Mouse (Mus musculus) ES-Bruce4 (cell line): ENCODE measurements around the gene Gm10073. TPM values are rescaled to one million over a fixed set of nuclear protein-coding genes. Genes with fewer than 3 reads are reported as not detected.

Source experiments
- H3K27ac ChIP-seq: 2 replicates; pipeline ENCODE4 v1.5.1; 2012; ENCODE audit warnings: low read length, inconsistent platforms; ENCODE audit not compliant: insufficient read depth
- H3K27me3 ChIP-seq: 2 replicates; pipeline ENCODE4 v1.6.1; 2012; ENCODE audit warnings: mild to moderate bottlenecking, low read length, inconsistent platforms; ENCODE audit not compliant: control insufficient read depth, poor library complexity, insufficient read depth, severe bottlenecking
- H3K36me3 ChIP-seq: 2 replicates; pipeline ENCODE4 v1.6.1; 2012; ENCODE audit warnings: inconsistent platforms, mild to moderate bottlenecking, low read length, moderate library complexity; ENCODE audit not compliant: control insufficient read depth, poor library complexity, insufficient read depth, severe bottlenecking
- H3K4me1 ChIP-seq: one replicate; pipeline ENCODE4 v1.8.1; 2011; ENCODE audit warnings: low read length; ENCODE audit not compliant: control insufficient read depth, insufficient read depth
- H3K4me3 ChIP-seq: 2 replicates; pipeline ENCODE4 v1.5.1; 2011; ENCODE audit warnings: low read depth, mild to moderate bottlenecking, low read length
- H3K9ac ChIP-seq: 2 replicates; pipeline ENCODE4 v1.6.1; 2012; ENCODE audit warnings: low read depth, mild to moderate bottlenecking, inconsistent platforms; ENCODE audit not compliant: poor library complexity, severe bottlenecking
- H3K9me3 ChIP-seq: replicated peaks from 2 replicates; pipeline ENCODE4 v1.6.1; 2012; ENCODE audit warnings: mild to moderate bottlenecking, low read length, inconsistent platforms; ENCODE audit not compliant: control insufficient read depth, poor library complexity, insufficient read depth, severe bottlenecking
- CTCF ChIP-seq: IDR thresholded peaks from one replicate; pipeline ENCODE4 v1.8.1; 2011; ENCODE audit warnings: low read depth, low read length
- EP300 ChIP-seq: IDR thresholded peaks from 2 replicates; pipeline ENCODE4 v1.6.1; 2011; ENCODE audit warnings: low read depth, low read length; ENCODE audit not compliant: insufficient read depth
- POLR2A ChIP-seq: IDR thresholded peaks from one replicate; pipeline ENCODE4 v1.8.1; 2011; ENCODE audit warnings: low read length; ENCODE audit not compliant: insufficient read depth
- polyA plus RNA-seq: library from polyadenylated mRNA; stranded (reverse); fragments of >200 nt; gene quantifications from 2 replicates; pipeline ENCODE4 v1.2.4, GENCODE M21; 2011; ENCODE audit warnings: low read depth; ENCODE audit not compliant: missing spikeins, insufficient read depth, insufficient read length

The Gm10073 gene
- polyA plus RNA-seq, 1 experiment = 498 TPM

GRCm38 (mm10) chr8:106528596-106529249, 44.5 kb downstream of the Gm10073 start:
- Histone ChIP-seq H3K36me3 (peaks cover 2% of the 10 kb centered on the region), H3K4me1 (peaks cover 6% of the 10 kb centered on the region), H3K27me3 (no peaks in the 10 kb centered on the region), H3K4me3 (no peak overlapping the region), H3K27ac (peak overlapping the region; percentile 34; the same call in 1 of the 2 replicates), H3K9me3 (0 out of 2 replicates have a peak, but pooled peaks cover 4% of the 10 kb centered on the region), H3K9ac (0 out of 2 replicates have a peak overlapping the region, but pooled peaks have one; percentile 6)
- TF ChIP-seq CTCF = no peak
- TF ChIP-seq EP300 = 0 out of 2 replicates have a peak, but pooled peaks have one; percentile 13
- no peak for TF ChIP-seq POLR2A

GRCm38 (mm10) chr8:106527241-106528036, 45.8 kb downstream of the Gm10073 start:
- Histone ChIP-seq H3K36me3 (peaks cover 5% of the 10 kb centered on the region), H3K27me3 (no peaks in the 10 kb centered on the region), H3K9me3 (peaks cover 7% of the 10 kb centered on the region; the same call in 1 of the 2 replicates), H3K4me1 (peaks cover 6% of the 10 kb centered on the region), H3K9ac (0 out of 2 replicates have a peak overlapping the region, but pooled peaks have one; percentile 5), H3K27ac (peak overlapping the region; percentile 88), H3K4me3 (no peak overlapping the region)
- TF ChIP-seq CTCF (peak; percentile 49), POLR2A (no peak), EP300 (no peak)

GRCm38 (mm10) chr8:106526725-106527124, 46.5 kb downstream of the Gm10073 start:
- H3K4me3 ChIP-seq = no peak overlapping the region
- 0 out of 2 replicates have a peak overlapping the region, but pooled peaks have one; percentile 5 for H3K9ac ChIP-seq
- TF ChIP-seq CTCF (no peak), POLR2A (no peak), EP300 (no peak)
- H3K27ac ChIP-seq = peak overlapping the region; percentile 88
- H3K36me3 ChIP-seq = peaks cover 8% of the 10 kb centered on the region
- H3K4me1 ChIP-seq = peaks cover 6% of the 10 kb centered on the region
- no peaks in the 10 kb centered on the region for H3K27me3 ChIP-seq
- H3K9me3 ChIP-seq = peaks cover 7% of the 10 kb centered on the region; the same call in 1 of the 2 replicates

Other genes starting within 250 kb of the Gm10073 start
- gene Smpd3, start 235.5 kb downstream of the Gm10073 start, polyA plus RNA-seq = 0.12 and 0.49 TPM in 2 replicates
- gene Zfp90, start 158.1 kb downstream of the Gm10073 start, polyA plus RNA-seq = 7.1 and 8.0 TPM in 2 replicates
- gene 6030452D12Rik, start 72.9 kb downstream of the Gm10073 start, polyA plus RNA-seq = not detected in 2 replicates
- gene Cdh3, start 62.6 kb downstream of the Gm10073 start, polyA plus RNA-seq = 33.3 and 40.9 TPM in 2 replicates
- 347 and 358 TPM in 2 replicates for gene Cdh1, start 29.9 kb upstream of the Gm10073 start, polyA plus RNA-seq
- 12.5 and 14.1 TPM in 2 replicates for gene Tango6, start 109.6 kb upstream of the Gm10073 start, polyA plus RNA-seq